Mouse (Mus musculus): ENCODE data around the gene Eci1.
A peak's percentile ranks its signal among the peaks of the same experiment; 100 is the strongest.
"Not testable (repeated sequence)": the region's sequence is repeated elsewhere in the genome, so short reads cannot be mapped to it uniquely, and the experiment has no call there.

Eci1 gene

DNA sequence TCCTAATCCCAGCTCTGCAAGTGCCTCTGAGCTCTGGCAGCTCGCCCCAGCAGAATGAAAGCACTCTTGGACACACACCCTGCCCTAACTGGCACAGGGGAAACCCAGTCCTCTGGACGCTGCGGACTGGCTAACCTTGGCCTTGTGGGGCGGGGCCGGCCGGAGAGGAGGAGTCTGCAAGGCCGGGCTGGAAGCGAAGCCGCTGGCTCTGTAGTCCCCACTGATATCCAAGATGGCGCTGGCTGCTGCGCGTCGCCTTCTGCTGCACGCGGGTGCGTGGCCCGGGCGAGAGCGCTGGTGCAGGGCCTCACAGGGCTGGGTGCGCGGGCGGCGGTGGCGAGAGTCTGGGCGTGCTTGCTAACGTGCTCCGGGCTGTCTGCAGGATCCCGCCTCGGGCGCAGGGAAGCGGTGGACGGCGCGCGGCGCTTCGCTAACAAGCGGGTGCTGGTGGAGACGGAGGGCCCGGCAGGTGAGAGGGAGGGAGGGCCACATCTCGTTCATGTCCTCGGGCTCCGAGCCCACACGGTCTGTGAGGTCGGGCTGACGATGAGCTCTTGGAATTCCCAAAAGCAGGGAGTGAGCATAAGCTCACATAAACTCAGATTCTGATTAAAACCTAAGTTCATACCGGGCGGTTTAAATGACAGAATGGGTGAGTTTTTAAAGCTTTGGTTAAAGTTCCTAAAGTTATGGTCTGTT, at the start of gene Eci1:
Gene Eci1, plus strand, starts transcription at position 171 of the 699 bp plus-strand sequence.
- peak; percentile 82 for DNase-seq (ENCODE audit: low read depth, low spot score)

- DNase-seq (ENCODE audit: low read depth, low spot score), result no peak
Observed at GRCm38 (mm10) chr17:24378496-24378895, 47.9 kb upstream of the Eci1 start.

DNA sequence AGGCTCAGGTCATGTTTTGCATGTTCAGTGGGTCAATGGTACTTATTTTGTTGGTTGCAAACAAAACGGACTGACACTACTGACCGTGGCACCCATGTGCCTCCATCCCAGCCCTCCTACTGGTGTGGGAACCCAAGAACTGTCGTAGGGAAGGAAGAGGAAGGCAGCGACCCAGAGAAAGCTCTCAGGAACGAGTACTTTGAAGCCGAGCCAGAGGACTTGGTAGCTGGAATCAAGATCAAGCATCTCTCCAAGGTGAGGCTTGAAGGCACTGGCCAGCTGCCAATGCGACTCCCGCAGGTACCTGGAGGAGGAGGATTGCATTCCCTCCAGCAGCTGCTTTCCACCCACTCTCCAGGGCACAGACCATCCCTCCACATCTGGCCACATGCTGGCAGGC, 42.7 kb upstream of the Eci1 start:
- DNase-seq (ENCODE audit: low read depth, low spot score), result no peak

DNA sequence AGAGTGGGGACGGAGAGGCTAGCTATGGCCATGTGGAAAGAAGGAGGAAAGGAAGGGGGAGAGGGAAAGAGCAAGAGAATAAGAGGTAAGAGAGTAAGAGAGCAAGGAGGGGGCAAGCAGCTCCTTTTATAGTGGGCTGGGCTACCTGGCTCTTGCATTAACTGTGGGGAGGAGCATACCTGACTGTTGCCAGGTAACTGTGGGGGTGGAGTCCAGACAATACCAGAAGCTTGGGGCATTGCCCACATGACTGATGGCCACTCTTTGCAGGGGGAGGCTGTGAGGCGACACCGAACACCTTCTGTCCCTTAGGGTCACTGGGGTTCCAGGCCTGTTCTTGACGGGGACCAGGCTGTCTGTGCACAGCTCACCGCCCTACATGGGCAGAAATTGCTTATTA, 37.7 kb upstream of the Eci1 start:
- no peak for DNase-seq (ENCODE audit: low read depth, low spot score)

DNA sequence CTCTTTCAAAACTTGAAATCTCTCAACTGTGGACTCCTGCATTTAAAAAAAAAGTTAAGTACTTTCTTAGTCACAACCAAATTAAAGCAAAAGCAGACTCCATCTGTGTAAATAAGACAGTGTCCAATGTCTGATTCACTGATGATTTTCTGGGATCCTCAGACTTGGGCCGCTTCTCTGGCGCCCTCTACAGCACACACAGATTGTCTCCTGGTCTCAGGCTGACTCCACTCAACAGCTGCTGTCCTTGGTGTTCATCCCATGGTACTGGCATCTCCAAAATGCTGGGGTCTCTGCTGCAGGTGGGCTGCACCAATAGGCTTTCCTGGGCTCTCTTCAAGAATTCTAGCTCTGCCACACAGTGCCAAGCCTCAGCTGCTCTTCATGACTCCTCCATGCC, 36.6 kb upstream of the Eci1 start:
- DNase-seq (ENCODE audit: low read depth, low spot score), result peak; percentile 66

- peak; percentile 44 for DNase-seq (ENCODE audit: low read depth, low spot score)
Observed at GRCm38 (mm10) chr17:24391149-24391548, 35.3 kb upstream of the Eci1 start.

DNA sequence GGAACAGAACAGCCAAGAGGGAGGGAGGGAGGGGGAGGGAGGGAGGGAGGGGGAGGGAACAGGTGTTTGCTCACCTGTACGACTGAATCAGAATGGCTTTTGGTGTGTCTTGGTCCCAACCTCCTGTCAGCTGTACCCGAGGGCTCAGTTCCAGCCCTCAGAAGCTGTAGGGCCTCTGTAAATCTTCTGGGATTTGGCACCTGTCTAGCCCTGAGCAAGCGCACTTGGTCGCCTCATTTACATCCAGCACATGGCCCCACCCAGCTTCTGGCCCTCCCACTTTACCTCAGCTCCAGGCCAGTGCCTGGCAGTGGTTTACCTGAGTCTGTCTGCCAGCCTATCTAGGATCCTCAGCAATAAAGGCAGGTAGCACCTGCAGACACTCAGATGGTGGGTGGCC, 32.9 kb upstream of the Eci1 start:
- DNase-seq (ENCODE audit: low read depth, low spot score), result no peak

- DNase-seq (ENCODE audit: low read depth, low spot score), result no peak
Observed at GRCm38 (mm10) chr17:24394456-24394855, 32.0 kb upstream of the Eci1 start.

GRCm38 (mm10) chr17:24402371-24402770, 24.1 kb upstream of the Eci1 start:
- no peak for DNase-seq (ENCODE audit: low read depth, low spot score)

DNA sequence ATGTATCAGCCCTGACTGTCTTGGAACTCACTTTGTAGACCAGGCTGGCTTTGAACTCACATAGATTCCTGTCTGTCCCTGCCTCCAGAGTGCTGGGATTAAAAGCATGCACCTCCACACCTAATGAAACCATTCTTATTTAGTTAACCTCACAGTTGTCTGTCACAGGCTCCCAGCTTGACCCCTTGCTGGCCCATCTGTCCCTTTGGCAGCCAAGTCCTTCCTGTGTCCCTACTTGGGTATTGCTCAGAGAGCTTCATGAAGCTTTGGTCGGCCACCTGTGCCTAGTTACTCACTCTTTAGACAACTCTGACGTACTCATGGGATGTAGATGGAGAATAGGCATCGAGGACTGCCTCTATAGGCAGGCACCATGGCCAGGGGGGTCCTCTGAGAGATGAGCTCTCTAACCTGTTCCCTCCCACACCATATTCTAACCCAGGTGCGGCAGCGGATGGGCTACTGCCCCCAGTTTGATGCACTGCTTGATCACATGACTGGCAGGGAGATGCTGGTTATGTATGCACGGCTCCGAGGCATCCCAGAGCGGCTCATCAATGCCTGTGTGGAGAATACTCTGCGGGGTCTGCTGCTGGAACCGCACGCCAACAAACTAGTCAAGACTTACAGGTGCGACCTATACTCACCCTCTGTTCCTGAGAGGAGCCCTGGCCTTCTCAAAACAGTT, 19.2 kb upstream of the Eci1 start:
- no peak for DNase-seq (ENCODE audit: low read depth, low spot score)

DNA sequence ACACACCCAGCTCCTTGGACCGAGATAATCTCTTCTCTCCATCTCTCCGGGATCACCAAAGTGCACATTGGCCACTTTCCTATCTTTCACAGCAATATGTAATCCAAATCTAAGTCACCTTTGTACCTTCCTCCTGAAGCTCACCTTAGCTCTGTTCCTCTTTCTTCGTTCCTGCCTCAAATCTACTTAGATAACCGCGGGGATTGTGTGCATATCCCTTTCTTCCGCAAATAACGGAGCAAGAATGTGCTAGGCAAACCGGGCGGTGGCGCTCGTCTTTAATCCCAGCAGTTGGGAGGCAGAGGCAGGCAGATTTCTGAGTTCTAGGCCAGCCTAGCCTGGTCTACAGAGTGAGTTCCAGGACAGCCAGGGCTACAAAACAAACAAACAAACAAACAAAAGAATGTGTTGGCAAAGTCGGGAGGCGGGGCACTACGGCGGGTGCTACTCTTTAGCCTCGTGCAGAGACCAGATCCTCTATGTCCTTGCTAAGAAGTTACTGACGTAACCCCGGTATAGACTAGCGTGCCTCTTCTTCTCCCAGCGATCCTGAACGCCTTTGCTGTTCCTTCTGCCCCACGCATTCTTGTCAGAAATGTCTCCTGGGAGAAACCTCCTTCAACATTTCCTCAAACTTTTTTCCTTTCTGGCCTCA, 12.8 kb upstream of the Eci1 start:
- DNase-seq (ENCODE audit: low read depth, low spot score), result peak; percentile 64

DNA sequence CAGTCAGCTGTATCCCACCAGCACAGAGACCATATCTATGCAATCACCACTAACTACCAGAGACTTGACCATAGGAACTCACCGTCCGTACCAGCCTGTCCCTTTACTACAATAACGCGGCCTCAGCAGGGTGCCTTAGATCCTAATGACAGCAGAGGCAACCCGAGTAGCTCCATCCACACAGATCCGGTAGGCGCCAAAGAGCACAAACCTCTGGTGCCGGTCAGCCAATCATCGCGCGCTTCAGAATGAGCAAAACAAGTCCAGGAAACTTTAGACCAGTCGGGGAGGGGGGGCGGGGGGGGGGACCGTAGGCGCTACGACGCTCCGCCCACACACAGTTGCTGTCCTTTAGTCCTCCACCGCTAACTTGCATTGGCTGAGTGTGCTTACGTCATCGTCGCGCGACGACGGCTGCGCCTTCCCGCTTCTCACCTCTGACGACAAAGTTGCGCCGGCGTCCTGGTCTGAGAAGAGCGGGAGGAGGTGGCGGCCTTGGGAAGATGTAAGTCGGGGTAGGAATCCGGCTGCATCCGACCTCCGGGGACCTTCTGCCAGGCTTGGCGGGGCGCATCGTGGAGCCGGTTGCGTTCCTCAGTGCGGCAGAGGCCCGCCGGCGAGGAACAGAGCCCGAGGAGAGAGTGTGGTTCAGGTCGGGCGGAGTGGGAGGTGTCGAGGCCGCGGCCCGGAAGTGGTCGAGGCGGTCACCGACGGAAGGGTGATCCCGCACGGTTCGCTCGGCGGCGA, 12.0 kb upstream of the Eci1 start, which contains the start of gene Rnps1:
Gene Rnps1, plus strand, starts transcription at position 336 of the 747 bp plus-strand sequence.
- peak; percentile 99 for DNase-seq (ENCODE audit: low read depth, low spot score)

DNA sequence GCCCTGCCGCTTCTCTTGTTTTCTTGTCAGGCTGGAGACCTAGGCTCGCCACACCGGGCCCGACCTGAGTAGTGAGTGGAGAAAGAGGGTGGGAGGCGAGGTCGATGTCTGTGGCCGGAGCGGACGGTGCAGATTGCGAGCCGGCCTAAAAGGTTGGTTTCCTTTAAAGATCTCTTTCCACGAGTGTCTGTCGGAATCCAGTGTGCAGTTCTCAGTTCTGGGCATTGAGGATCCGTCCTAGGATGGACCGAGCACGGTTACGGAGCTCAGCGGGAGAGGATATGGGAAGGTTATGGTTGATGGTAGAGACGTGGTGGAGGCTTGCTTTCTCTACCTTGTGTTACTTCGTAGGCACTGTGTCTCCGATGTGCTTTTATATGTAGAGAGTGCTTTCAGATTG, 11.4 kb upstream of the Eci1 start:
- DNase-seq (ENCODE audit: low read depth, low spot score), result no peak

- no peak for DNase-seq (ENCODE audit: low read depth, low spot score)
Observed at GRCm38 (mm10) chr17:24416051-24416652, 10.3 kb upstream of the Eci1 start.

- no peak for DNase-seq (ENCODE audit: low read depth, low spot score)
Observed at GRCm38 (mm10) chr17:24423114-24423513, 3.3 kb upstream of the Eci1 start.

DNA sequence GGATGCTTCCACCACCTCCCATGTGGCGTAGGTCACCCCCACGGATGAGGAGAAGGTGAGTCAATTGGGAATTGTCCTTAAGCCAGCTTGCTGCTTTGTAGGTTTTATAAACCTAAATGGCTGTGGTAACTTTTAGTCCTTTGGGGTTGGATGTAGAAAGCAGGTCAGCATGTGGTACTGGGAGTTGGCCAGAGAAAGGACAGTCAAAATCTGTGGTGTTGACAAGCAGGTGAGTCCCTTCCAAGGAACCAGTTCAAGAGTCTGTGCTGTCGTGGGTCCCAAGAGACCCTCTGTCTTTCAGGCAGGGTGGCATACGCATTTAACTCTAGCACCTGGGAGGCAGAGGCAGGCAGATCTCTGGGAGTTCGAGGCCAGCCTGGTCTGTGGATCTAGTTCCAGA, 2.0 kb upstream of the Eci1 start:
- no peak for DNase-seq (ENCODE audit: low read depth, low spot score)

- not testable (repeated sequence) for DNase-seq (ENCODE audit: low read depth, low spot score)
Observed at GRCm38 (mm10) chr17:24425326-24425725, 1.1 kb upstream of the Eci1 start.

DNA sequence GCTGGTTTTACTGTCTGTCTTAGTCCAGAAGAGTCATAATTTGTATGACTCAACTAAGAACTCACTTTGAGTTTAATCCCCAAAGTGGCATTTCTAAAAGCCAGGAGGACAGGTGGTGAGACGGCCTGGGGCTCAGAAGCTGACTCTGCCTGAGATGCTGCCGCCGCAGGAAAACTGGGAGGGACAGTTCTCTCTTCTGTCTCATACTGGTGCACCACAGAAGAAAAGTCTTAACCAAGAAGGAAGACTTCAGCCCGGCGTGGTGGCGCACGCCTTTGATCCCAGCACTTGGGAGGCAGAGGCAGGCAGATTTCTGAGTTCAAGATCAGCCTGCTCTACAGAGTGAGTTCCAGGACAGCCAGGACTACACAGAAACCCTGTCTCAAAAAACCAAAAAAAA, 536 bp upstream of the Eci1 start:
- no peak for DNase-seq (ENCODE audit: low read depth, low spot score)

DNA sequence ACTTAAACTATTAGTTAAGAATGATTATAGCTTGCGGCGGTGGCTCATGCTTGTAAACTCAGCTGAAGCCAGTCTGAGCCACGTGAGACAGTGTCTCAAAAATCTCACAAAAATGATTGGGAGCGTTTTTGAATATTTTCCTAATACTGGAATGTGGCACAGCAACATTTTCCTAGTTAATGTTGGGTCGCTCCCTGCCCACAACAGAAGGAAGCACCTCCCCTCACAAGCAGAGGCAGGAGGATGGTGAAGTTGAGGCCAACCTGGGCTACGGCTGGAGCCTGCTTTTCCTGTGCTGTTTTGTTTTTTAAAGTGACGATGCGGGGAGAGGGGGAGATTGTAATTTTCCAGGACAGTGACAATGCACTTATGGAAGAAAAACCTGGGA, 723 bp downstream of the Eci1 start:
- no peak for DNase-seq (ENCODE audit: low read depth, low spot score)

DNA sequence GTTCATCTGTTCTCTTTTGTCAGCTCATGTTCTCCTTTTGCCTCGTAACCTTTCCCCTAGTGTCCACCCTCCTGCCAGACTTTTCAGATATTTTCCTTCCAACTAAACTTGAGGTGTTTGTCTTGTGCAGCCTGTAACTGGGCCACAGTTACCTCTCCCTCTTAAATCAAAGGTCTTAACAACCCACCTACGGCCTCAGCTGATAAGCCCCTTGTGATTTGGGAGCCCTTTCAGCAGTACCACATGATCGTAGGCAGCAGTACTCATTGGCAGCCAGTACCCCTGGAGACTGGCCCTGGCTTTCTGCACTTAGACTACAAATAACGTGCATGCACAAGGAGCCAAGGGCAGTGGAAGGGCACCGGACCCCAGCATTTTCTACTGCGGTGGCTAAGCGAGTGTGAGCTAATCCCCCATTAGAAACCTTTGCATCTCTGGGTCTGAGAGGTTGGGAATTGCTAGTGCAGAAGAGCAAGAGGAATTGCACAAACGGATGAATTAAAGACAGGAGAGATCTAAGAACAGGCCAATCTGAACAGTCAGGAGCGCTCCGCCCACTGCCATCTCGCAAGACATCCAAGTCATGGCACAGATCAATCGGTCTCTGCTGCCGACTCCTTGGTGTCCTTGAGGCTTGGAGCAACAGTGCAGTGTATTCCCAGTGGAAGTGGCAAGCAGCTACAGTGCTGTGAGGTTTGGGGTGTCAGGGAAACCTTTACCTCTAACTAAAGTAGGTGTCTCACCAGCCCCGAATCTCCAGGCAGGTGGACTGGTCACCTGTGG, 3.0 kb downstream of the Eci1 start:
- no peak for DNase-seq (ENCODE audit: low read depth, low spot score)

DNA sequence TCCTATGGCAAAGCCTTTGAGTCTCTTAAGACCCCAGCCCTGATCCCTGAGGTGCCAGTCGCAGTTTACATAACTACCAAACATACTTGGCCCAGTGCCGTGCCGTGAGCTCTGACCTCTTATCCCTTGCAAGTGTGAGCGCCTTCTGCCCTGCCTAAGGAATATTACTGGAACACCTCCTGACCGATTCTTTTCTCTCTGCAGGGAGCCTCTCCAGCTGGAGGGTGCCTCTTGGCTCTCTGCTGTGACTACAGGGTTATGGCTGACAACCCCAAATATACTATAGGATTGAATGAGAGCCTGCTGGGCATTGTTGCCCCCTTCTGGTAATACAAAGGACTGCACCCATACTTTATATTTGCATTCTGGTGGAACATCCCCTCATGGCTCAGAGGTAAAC, 10.6 kb downstream of the Eci1 start:
- peak; percentile 75 for DNase-seq (ENCODE audit: low read depth, low spot score)

All from CD4-positive, CD25-positive, alpha-beta regulatory T cell, adult 2 months (primary cell).